Mouse (Mus musculus): Measurements from ENCODE around the gene Togaram2.
"Not testable (repeated sequence)": the region's sequence is repeated elsewhere in the genome, so short reads cannot be mapped to it uniquely, and the experiment has no call there.

Gene Togaram2

GRCm38 (mm10) chr17:71673092-71673491 lies at the start of gene Togaram2:
Togaram2 (plus strand) TSS chr17:71673261.
- in situ Hi-C loops (cut with MboI, MseI), result loop anchor here (5.0 kb wide), 1 partner anchor 199 kb away; no protein-coding TSS in a partner anchor

- in situ Hi-C loops (cut with MboI, MseI), result no loop called here
These were observed 41.3 kb upstream of the Togaram2 start for GRCm38 (mm10) chr17:71631806-71632205.

GRCm38 (mm10) chr17:71633350-71633749 lies 39.7 kb upstream of the Togaram2 start:
- in situ Hi-C loops (cut with MboI, MseI), result no loop called here

DNA sequence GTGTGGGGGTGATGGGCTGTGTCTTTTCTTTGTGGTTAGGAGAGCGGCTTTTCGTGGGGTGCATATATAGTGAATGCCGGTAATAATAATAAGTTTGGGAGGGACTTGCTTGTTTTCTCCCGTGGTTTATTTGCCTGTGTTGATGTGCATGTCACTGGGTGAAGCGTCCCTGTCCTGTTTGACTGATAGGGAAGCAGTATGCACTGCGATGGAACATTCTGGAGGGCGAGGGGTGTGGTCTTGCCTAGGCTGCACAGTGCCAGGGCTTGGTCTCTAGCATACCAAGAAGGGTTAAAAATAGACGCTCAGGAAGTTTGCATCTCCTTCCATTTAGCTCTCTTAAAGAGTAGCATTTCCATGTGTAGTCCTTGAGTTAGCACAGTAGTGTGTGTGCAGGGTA lies 36.3 kb upstream of the Togaram2 start:
- in situ Hi-C loops (cut with MboI, MseI), result no loop called here

GRCm38 (mm10) chr17:71637750-71638265 lies 35.3 kb upstream of the Togaram2 start:
- in situ Hi-C loops (cut with MboI, MseI), result no loop called here

GRCm38 (mm10) chr17:71639056-71639455 lies 34.0 kb upstream of the Togaram2 start:
- in situ Hi-C loops (cut with MboI, MseI), result not testable (repeated sequence)

- in situ Hi-C loops (cut with MboI, MseI), result no loop called here
These were observed 32.5 kb upstream of the Togaram2 start for GRCm38 (mm10) chr17:71640421-71641085.

DNA sequence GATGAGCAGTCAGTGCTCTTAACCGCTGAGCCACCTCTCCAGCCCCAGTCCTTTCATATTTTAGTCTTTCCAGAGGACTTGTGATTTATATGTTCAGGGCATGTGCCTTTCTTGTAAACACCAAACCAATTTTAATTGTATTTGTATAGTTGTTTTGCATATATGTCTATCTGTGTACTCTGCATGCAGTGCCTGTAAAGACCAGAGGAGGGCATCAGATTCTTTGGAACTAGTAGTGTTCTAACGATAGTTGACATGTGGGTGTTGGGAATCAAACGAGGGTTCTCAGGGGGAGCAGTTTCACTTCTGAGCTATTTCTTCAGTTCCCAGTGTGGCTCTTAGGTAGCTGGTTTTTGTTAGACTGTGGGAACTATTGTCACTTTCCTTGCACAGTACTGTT lies 30.9 kb upstream of the Togaram2 start:
- in situ Hi-C loops (cut with MboI, MseI), result no loop called here

DNA sequence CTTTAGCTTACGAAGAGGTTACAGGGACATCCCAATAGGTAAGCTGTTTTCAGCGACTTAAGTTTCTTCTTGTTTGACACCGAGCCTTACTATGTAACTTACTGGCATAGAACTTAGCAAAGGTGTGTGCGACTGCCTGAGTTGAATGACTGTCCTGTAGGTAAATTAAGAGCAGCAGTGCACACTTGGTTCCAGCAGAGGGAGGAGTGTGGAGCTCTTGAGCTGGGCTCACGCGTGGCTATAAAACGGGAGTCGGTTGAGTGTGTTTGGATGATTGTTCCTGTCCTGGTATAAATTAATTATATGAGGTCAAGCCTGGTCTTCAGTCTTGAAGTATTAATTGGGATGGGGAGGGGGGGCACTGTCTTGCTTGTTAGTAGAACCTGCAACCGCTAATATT lies 23.1 kb upstream of the Togaram2 start:
- in situ Hi-C loops (cut with MboI, MseI), result loop anchor here (10.0 kb wide), 1 partner anchor 125 kb away; the partner anchor contains the start of gene Ndc80

GRCm38 (mm10) chr17:71652495-71652894 lies 20.6 kb upstream of the Togaram2 start:
- in situ Hi-C loops (cut with MboI, MseI), result loop anchor here (10.0 kb wide), 1 partner anchor 128 kb away; the partner anchor contains the start of gene Ndc80

DNA sequence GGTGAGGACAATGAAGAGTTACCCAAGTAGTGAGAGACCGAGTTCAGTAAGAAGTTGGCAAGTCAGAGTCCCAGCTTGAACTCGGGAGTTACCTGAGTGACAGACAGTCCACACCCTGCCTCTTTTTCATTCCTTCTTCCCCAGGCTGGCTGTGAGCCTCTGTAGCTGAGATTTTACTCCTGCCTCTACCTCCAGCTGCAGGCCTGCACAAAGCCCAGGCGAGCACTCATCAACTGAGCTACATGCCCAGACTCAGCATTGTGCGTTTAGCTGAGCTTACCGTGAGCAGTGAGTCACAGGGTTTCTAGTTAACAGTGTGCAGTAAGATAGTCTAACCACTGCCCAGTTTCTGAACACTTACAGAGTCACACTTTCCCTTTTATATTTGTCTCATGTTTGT lies 20.1 kb upstream of the Togaram2 start:
- in situ Hi-C loops (cut with MboI, MseI), result loop anchor here (10.0 kb wide), 1 partner anchor 128 kb away; the partner anchor contains the start of gene Ndc80

GRCm38 (mm10) chr17:71657521-71657920 lies 15.5 kb upstream of the Togaram2 start:
- in situ Hi-C loops (cut with MboI, MseI), result loop anchor here (10.0 kb wide), 1 partner anchor 133 kb away; the partner anchor contains the start of gene Ndc80

GRCm38 (mm10) chr17:71658666-71659065 lies 14.4 kb upstream of the Togaram2 start:
- in situ Hi-C loops (cut with MboI, MseI), result loop anchor here (10.0 kb wide), 1 partner anchor 134 kb away; the partner anchor contains the start of gene Ndc80

- in situ Hi-C loops (cut with MboI, MseI), result no loop called here
These were observed 12.7 kb upstream of the Togaram2 start for GRCm38 (mm10) chr17:71660390-71660789.

GRCm38 (mm10) chr17:71662751-71663250 lies 10.3 kb upstream of the Togaram2 start:
- in situ Hi-C loops (cut with MboI, MseI), result no loop called here

DNA sequence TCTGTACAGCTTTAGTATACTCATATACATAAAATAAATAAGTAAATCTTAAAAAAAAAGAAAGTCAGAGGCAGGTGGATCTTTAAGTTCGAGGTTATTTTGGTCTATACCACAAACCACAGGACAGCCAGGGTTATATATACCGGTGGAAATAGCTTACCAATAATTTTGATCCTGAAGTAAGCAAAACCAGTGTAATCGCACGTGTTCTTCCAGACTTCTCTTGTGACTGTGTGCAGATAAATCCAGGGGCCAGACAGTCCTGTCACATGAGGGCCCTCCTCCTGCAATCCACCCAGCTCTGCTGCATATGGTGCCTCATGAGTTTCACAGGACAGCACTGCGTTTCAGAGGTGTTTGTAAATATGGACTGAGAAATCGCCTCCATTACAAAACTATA lies 9.6 kb upstream of the Togaram2 start:
- in situ Hi-C loops (cut with MboI, MseI), result no loop called here

DNA sequence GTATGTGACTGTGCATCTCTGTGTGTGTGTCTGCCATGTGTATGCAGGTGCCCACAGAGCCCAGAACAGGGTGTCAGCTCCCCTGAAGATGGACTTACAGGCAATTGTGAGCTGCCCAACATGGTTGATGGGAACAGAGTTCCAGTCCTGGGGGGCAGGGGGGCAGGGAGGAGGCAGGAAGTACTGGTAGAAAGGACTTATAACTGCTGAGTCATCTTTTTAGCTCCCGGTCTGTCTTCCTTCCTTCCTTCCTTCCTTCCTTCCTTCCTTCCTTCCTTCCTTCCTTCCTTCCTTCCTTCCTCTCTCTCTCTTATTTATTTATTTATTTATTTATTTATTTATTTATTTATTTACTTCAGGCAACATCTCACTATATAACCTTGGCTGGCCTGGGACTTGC lies 8.9 kb upstream of the Togaram2 start:
- in situ Hi-C loops (cut with MboI, MseI), result no loop called here

GRCm38 (mm10) chr17:71665201-71665600 lies 7.9 kb upstream of the Togaram2 start:
- in situ Hi-C loops (cut with MboI, MseI), result no loop called here

GRCm38 (mm10) chr17:71669511-71669910 lies 3.5 kb upstream of the Togaram2 start:
- in situ Hi-C loops (cut with MboI, MseI), result no loop called here

DNA sequence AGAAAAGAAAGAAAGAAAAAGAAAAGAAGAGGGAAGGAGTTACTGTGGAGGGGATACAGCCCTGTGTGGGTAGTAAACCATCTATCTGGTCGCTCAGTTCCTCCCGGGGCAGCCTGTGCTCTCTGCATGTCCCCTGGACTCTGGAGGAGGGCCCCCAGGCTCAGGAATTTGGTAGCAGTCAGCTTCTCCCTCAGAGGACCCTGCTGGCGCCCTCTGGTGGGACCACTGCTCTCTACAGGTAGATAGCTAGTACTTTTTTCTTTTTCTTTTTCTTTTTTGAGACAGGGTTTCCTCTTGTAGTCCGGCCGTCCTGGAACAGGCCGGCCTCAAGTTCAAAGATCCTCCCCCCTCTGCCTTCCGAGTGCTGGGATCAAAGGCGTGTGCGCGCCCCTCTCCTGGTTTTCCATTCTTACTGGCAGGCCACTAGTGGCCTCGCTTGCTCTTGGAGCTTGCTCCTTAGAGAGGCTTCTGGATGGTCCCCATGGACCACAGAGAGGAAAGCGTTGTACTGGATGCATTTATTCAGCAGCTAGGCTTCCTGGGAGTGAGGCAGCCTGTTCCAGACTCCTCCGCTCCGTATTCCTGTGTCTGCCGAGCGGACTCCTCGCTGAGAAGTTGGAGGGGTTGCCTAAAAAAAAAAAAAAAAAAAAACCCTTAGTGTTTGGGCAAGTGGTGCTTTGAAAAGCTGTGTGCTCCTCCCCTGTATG lies 1.1 kb upstream of the Togaram2 start:
- in situ Hi-C loops (cut with MboI, MseI), result loop anchor here (5.0 kb wide), 1 partner anchor 200 kb away; no protein-coding TSS in a partner anchor

DNA sequence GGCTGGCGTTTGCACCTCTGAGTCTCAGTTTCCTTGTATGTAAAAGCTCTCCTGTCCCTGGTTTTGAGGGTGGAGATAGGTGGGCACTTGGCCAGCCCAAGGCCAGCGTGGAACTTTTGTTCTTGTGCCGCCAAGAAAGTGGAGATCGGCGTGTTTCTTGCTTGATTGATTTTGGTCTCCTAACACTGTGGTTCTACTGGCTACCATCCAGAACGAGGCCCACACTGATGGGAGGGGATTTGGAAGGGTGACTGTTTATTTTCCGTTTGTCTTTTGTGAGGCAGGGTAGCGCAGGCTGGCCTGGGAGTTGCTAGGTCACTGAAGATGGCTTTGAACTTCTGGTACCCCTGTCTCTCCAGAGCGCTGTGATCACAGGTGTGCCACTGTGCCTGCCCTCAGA lies 875 bp downstream of the Togaram2 start:
- in situ Hi-C loops (cut with MboI, MseI), result loop anchor here (5.0 kb wide), 1 partner anchor 198 kb away; no protein-coding TSS in a partner anchor

DNA sequence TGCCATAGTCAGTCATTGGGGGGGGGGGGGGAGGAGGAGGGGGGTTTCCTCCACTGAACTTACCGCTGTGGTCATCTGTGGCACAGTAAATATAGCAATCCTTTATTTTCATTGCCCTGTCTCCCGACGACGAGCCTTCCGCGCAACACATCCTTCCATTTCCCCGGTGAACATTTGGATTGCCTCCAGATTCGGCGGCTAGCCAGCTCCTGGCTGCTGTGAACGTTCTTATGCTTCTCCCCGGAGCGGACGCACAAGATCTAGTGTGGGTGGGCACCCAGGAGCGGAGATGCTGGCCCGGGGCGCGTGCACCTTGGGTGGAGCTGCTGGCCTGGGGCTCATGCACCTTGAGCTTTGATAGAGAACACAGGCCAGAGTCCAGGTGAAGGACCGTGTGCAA lies 1.8 kb downstream of the Togaram2 start:
- in situ Hi-C loops (cut with MboI, MseI), result loop anchor here (5.0 kb wide), 1 partner anchor 197 kb away; no protein-coding TSS in a partner anchor
